Mouse (Mus musculus) G1E-ER4 (cell line): ENCODE results near the gene Pomgnt2. TPM values are rescaled to one million over a fixed set of nuclear protein-coding genes. Genes with fewer than 3 reads are reported as not detected.

Experiments used
- GATA1 ChIP-seq: IDR thresholded peaks from one replicate; pipeline ENCODE4 v1.8.0; 2012; ENCODE audit warnings: low read length, inconsistent platforms
- polyA plus RNA-seq: library from polyadenylated mRNA; stranded (reverse); fragments of >175 nt; gene quantifications from 2 replicates; pipeline ENCODE4 v1.2.3, GENCODE M21; 2012

Pomgnt2 gene
- polyA plus RNA-seq, result not detected in 2 replicates

DNA sequence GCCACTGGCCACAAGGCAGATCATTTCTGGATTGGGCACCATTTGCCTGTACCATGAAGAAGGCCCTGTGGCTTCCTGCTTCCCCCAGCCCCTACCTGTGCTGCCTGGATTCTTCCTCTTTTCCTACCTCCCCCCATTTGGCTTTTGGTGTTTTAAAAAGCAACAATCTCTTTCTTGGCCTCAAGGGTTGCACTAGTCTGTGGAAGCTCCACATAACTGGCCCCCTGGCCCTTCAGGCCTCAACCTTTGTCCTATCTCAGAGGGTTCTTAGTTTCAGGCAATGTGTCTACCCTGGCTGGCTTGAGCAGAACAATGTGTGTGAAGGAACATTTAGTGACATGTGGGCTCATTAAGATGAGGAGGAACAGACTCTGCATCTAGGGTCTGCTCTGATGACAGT lies at the start of gene Pomgnt2:
Gene Pomgnt2 (minus strand): TSS at position 101 of the 400 bp plus-strand sequence.
- TF ChIP-seq GATA1, result no peak

DNA sequence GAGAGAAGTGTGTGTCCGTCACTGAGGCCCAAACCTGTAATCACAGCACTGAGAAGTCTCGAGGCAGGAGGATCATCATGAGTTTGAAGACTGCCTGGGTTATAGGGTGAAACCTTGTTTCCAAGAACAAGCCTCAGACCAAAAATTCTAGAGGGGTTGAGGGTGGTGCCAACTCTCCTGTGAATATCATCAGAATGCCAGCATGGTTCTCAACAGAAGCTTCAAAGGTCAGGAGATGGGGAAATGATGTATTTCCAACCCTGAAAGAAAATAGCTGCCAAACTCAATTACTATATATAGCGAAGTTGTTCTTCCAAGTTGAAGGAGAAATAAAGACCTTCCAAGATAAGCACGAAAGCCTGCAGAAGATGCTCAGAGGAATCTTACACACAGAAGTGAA lies 42.9 kb upstream of the Pomgnt2 start:
- TF ChIP-seq GATA1, result no peak

DNA sequence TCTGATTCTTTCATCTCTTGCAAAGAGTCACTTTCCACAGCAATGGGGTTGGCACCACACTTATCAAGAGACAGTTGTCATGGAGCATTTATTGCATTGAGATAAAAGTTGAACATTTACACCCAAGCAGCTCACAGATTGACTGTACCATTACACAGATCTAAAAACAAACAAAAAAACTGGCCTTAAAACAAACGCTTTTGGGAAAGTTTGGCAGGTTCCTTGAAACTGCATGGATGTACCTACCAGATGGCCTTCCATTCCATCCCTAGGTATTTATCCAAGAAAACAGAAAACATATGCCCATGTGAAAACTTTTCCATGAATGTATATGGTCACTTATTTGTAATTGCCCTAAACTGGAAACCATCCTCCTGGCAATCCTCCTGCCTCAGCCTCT lies 41.7 kb upstream of the Pomgnt2 start:
- TF ChIP-seq GATA1, result no peak

DNA sequence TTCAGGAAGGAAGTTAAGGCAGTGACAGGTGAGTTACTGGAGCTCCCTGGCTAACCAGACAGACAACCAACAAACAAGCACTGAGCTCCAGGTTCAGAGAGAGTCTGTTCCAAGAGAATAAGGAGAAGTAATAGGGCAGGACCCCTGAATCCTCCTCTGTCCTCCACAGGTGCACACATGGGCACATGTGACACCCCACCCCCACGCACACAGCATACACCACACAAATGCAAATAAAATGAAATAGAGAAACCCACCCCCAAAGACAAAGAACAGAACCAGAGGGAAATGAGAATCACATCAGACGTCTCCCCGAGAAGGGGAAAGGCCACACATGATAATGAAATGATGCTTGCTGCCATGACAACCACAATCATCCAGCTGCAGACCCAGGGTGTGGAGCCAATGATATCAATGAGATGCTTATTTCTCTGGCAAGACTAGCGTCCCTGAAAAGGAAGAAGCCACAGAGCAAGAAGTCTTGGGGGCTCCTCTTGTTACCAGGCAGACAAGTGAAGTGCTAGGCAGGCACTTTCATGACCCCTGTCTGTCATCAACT lies 39.7 kb upstream of the Pomgnt2 start:
- TF ChIP-seq GATA1, result no peak

DNA sequence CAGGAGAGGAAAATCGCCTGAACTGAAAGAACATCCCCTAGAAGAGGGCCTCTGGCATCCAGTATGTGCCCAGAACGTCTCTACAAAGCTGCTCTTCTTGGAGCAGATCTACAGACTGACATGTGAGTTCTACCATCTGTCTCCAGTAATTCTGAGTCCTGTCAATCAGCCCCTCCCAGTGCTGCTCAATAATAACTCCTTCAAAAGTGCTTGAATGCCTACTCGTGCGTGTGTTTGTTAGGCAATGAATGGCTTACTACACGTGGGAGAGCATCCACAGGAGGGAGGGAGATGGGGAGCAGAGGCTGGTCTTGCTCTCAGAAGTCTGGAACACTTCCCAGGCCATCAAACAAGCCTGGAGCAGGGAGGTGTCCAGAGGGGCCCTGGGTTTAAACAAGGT lies 38.9 kb upstream of the Pomgnt2 start:
- no peak for TF ChIP-seq GATA1

DNA sequence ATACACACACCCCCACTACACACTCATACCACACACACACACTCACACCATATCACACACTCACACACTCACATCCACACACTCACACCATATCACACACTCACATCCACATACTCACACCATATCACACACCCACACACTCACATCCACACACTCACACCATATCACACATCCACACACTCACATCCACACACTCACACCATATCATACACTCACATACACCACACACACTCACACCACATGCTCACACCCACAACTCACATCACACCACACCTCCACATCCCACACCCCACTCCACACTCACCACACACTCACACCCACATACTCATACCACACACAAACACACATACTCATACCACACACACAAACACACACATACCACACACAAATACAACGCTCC lies 38.0 kb upstream of the Pomgnt2 start:
- no peak for TF ChIP-seq GATA1

DNA sequence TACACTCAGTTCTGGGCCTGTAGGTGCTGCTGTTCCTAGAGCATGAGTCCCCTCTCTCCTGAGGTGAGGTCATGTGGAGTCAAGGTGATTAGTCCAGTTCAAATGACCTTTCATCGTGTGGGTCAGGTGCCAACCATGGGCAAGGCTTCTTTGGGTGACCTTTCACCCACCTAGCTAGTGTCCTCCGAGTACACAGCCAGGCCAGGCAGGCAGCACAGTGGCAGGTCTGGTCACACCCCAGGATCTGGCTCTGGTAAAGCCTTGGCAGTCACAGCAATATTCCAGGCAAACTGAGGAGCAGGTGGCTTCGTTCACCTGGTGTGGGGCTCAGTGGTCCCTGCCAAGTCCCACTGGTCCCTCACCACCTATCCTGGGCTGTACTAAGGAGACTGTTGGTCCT lies 35.2 kb upstream of the Pomgnt2 start:
- TF ChIP-seq GATA1, result no peak

DNA sequence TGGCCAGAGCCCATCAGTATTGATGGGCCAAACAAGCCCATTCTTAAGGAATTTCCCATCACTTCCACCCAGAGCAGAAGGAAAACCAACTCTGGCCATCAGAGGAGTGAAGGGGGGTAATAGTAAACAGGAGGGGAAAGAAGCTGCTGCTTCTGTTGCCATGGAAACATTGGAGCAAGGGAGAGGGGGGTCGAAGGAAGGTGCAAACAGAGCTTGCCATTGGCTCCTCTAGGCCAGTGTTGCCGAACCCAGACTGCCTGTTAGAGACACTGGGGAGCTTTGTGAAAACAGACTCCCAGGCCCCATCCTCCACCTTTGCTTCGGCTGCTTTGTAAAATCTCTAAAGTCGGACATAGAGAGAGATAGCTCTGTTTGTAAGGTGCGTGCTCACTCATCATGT lies 33.8 kb upstream of the Pomgnt2 start:
- no peak for TF ChIP-seq GATA1

DNA sequence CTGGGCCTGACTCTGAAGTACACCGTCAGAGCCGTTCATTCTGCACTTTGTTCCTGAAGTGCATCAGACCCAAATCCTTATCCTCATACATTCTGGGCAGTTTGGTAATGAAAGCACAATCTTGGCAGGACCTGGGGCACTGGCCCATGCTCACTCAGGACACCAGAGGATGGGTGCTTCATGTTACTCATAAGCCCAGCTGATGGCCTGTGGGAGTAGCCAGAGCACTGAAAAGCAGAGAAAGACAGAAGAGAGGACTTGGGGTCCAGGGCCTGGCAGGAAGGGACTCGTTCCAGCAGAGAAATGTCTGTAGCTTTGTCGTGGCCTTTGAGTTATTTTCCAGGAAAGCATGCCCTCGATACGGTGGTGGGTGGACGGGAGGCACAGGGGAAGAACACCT lies 32.9 kb upstream of the Pomgnt2 start:
- no peak for TF ChIP-seq GATA1

DNA sequence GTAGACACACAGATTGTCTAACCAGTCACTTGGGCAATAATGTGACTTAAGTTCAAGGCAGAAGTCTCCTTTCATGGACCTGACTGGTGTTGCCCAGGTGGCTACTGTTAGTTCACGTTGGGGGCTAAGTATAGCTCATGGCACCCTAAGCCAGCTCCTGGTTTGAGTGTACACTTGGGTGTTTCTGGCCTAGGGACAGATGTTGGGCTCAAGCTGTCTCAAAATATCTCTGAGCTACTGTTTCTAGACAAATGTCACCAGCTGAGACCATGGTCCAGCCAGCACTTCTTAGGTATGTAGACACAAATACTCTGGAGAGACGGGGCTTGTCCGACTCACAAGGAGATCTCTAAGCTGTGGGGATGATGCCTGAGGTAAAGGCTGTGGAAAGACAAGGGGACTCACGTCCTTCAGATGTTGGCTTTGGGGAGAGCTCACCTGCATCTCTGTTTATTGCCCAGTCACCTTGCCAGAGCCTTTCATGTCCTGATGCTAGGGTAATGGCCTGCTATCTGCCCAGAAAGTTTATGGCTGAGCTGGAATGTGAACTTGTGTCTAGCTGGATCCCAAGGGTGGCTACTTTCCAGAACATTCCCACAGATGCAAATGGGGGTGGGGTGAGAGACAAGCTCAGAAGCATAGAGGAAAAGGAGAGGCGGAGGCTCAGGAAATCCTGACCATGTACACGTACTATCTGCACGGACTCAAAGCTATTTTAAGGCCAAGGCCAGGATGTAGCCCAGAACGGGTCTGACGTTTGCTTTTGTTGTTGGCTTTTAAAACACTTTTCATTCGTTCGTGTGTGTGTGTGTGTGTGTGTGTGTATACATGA lies 31.2 kb upstream of the Pomgnt2 start:
- no peak for TF ChIP-seq GATA1

DNA sequence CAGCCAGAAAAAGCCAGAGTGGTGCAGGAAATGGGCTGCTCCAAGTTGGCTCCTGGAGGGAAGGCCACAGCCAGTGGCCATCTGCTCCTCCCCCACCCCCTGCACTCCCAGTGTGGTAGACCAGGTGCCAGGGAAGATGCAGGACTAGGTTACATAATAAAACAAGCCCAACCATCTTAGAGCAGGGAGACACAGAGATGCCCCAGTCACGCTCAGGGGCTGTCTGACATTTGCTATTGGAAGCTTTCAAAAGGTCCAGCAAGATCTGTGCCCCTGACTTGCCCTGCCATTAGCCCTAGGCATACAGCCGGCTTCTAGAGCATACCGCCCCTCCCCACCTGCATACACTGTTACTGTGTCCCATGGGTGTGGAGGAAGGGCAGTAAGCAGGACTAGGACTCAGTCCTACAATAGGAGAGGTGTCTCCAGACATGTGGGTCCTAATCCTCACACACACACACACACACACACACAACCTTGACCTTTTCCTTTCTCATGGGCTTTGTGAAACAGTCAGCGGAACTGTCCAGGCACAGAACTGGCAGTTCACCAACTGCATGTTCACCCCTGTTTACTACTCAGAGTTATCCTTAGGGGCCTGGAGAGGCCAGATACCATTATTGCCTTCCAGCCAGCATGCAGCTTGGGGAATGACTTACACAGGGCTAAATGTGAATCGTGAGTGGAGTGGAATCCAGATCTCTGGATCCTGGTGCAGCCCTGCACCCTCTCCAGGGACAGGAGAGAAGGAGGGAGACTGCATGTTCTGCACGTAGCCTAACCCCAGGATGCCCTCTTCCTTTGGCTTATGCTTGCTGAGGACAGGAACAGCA lies 30.4 kb upstream of the Pomgnt2 start:
- TF ChIP-seq GATA1, result no peak

DNA sequence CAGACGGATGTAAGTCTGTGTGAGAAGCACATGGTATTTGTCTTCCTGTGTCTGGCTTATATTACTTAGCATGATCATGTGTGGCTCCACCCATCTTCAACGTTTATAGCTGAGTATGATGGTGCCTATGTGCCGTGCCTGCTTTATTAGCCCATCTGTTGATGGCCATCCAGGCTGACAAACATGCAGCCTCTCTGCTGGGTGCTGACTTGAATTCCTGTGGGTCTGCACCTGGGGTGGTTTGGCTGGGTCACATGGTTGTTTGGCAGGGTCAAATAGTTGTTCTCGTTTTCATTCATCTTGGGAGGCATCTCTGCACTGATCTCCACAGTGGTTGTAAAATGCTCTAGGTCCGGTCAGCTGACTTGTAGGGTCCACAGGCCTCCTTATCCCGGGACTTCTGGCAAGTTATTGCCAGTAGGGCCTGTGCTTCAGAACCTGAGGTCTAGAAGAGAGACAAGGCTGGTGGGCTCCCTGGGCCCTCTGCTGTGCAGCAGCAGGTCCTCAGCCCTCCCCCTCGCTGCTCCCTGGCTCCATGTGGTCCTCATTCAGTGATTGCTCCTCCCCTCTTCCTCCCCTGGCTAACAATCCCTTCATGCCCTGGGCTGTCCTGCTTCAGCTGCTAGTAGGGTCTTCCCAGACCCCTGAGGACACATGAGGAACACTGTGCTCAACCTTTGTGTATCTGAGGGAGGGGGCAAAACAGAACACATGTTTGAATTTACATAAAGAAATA lies 29.1 kb upstream of the Pomgnt2 start:
- TF ChIP-seq GATA1, result no peak

DNA sequence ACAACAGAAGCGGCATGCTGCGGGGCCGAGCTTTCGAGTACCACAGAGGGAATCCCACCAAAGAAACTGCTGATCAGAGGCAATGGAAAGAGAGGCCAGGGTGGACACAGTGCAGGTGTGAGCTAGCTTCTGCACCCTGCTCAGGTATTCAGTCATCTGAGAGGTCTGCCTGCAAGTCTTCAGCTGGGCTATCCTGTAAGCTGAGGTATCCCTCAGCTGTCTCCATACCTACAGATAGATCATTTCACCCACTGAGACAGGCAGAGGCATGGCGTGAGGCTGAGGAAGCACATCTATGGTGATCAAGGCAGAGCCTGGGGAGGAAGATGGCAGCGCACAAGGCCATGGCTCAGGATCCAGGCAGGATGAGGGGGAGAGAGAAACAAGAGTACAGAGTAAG lies 27.5 kb upstream of the Pomgnt2 start:
- TF ChIP-seq GATA1, result no peak

DNA sequence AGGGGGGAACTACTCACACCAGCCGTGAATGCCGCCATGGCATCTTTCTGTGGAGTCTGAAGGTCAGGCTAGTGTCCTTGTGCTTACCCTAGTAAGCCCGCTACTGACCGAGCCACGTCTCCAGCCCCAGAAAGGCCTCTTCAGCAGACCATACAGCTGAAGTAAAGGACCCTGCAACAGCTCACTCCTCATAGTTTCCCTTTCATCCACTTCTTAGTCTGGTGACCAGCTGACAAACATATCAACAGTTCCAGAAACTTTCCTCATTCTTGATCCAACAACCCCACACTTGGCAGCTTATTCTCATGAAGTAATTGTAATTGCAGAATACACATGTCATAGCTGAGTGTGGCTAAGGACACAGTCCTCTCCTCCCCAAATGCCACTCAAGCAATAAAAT lies 27.0 kb upstream of the Pomgnt2 start:
- no peak for TF ChIP-seq GATA1

DNA sequence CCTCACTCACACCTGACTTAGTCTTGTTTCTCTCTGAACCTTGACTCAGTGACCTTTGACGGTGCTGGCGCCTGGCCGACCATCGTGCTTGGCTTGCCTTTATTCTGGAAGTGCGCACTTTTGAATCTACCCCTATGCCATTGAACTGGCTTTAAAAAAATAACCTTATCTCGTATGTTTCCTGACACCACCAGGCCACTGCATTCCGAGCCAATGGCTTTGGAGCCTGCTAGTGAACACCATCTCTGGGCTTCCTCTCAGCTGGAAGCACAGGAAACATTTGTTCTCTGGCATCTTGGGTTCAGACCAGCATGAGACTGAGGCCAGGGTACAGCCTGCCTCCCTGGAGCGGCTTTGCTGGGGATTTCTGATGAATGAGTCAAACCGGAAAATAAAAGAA lies 25.9 kb upstream of the Pomgnt2 start:
- TF ChIP-seq GATA1, result no peak

DNA sequence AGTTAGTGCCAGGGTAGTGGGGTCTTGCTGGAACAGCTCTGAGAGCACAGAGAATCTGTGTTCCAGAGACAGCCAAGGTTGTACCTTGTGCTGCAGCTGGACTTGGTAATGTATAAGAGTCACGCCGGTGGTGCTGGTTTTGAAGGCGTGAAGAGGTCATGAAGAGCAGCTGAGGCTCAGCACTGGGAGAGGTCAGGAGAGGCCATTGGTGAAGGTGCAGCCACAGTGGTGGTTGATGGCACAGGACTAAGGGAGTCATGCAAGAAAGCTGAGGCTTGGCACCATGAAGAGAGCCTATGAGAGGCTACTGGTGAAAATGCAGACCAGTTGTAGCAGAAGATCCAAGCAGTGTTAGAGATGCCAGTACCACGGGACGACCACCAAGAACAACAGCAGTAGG lies 24.7 kb upstream of the Pomgnt2 start:
- no peak for TF ChIP-seq GATA1
